Mouse (Mus musculus): ENCODE measurements at regions not wholly inside any gene's neighbourhood (a gene's known extent, or its start where the extent isn't known, plus 50 kb on each side); places are given as distances from the start of the nearest gene placed in this dataset.
A peak's percentile ranks its signal among the peaks of the same experiment; 100 is the strongest.
"Not testable (repeated sequence)": the region's sequence is repeated elsewhere in the genome, so short reads cannot be mapped to it uniquely, and the experiment has no call there.

DNA sequence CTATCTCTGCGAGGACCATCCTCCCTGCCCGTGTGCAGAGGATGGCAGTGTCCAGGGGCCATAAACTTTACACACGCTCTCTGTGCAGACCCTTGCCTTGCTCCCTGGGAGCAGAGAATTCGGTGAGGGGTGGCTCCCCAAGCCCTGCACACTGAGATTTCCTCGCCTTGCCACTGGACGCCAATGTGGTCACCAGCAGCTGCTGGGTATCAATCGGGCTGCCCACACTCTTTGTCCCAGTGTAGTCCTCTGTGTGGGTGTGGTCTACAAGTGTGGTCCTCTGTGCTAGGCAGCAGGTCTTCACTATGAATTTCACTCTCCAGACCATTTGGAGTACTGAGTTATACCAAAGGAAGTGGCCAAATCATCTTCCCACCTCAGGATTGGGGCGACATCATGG, 274.3 kb downstream of the Gadd45g start:
- no peak for DNase-seq
- intact Hi-C loops (cut with DNase I): no loop called here

DNA sequence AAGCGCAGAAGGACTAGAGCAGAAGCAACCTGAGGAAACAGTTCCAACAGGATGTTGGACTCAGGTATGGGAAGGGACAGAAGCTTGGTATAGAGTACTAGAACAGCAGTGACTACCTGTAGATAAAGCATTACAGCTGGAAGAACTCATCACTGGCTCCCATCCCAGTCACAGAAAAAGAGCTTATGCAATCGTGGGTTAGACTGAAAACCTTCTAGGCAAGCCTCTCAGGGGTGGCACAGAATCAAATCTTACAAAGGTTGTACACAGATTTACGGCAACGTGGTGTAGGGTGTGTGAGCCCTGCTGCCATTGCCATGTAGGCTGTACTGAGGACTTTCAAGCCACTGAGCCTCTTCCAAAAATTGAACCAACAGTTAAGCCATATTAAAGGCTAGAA, 278.6 kb downstream of the Gadd45g start:
- DNase-seq: no peak
- intact Hi-C loops (cut with DNase I): no loop called here

DNA sequence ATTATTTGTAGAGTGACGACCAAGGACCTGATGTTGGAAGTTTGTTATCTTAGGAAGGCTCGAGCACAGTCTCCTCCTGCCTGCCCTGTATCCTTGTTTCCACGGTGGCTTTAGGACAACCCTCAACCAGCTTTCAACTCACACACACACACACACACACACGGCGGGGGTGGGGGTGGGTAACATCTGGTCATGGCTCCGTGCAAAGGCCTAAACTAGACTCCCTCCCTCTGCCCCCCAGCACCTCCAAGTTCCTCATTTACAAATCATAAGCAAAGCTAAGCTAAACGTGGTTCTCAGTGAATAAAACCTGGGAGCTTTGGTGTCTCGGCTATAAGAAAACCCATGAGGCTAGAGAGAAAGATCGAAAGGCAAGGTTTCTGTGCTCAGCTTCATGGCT, 281.3 kb downstream of the Gadd45g start:
- no peak for DNase-seq
- intact Hi-C loops (cut with DNase I): no loop called here

DNA sequence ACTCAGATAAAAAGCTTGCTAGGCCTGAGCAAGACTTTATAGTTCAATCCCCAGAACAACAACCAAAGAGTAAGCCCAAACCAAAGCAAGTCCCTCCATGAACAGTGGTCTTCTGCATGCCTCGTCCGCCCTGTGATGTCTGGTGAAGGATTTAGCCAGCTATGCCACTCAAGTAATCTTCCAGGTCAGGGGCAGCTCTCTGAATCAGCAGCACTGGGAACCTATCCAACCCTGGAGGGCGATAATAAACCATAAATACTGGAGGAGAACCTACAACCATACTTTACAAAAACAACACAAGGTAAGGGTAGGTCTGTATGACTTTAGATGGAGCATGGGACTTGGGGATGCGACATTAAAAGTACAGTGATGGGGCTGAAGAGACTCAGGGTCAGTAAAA, 283.0 kb downstream of the Gadd45g start:
- DNase-seq: no peak
- intact Hi-C loops (cut with DNase I): no loop called here

DNA sequence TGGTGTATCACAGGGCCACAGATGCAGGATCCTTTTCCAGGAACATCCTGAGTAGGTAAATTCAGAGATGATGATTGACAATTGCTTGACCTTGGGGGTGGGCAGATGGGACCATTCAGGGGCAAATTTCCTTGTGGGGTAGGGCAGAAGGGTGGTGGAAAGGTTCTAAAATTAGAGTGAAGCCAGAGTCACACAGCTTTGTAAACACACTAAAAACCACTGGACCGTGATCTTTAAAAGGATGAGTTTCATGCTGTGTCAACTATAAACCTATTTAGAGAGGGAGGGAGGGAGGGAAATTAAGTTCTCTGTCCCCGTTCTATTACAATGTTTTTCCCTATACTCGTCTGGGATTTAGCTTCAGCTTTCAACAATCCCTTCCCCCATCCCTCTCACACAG, 286.7 kb downstream of the Gadd45g start:
- intact Hi-C loops (cut with DNase I): no loop called here
- DNase-seq: no peak

DNA sequence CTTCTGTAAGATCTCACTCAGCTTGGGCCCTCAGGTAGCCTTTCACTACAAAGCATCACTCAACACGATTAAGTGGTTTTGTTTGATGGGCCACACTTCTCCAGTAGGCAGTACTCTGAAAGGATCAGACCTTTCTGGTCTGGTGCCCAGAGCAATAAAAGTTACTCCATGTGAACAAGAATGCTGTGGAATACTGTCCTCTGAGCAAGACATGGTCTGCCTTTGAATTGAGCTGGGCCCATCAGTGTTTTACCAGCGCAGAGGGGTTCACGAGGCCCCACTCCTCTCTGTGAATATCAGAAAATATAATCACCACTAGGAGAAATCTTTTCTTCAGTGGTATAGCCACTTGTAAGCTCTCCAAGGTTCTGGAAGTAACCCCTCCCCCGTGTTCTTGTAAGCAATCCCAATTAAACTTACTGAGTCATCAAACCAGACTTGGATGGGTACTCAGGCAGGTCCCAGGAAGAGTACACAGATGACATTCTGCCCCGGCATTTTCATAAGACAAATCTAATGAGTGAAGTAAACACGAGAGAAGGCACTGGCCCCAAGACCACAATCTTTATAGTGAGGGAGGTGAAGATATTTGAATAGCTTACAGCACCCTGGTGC, 292.0 kb downstream of the Gadd45g start:
- intact Hi-C loops (cut with DNase I): loop anchor here (5.0 kb wide), 1 partner anchor 291 kb away; the partner anchor contains the start of gene Gadd45g
- DNase-seq: no peak

DNA sequence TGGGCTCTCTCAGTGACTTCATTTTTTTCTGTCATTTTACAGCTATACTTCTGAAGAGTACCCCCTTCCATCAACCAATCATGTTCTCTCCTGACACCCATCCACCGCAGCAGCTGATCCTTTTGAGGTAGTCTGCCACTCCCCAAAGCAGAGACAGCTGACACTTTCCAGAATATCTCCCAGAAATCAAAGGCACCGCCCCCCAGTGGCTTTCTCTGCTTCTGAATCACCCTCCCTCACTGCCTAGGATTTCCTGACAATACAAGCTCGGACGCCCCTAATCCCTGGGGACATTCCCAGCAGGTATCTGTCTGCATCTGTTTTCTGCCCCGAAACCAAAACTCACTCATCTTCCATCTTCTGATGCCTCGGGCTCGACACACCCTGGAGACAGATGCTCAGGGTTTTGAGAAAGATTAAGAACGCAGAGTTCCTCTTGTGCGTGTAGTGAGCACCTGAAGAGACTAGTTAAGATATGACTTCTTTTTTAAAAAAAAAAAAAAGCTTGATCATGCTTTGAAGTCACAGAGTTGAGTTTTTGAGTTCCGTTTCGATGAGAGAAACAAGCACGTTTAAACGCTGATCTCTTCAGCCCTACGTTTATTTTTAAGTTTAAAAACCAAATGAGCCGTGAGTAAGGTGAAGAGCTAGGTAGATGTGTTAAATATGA, 292.8 kb downstream of the Gadd45g start:
- intact Hi-C loops (cut with DNase I): loop anchor here (5.0 kb wide), 1 partner anchor 292 kb away; the partner anchor contains the start of gene Gadd45g
- no peak for DNase-seq

DNA sequence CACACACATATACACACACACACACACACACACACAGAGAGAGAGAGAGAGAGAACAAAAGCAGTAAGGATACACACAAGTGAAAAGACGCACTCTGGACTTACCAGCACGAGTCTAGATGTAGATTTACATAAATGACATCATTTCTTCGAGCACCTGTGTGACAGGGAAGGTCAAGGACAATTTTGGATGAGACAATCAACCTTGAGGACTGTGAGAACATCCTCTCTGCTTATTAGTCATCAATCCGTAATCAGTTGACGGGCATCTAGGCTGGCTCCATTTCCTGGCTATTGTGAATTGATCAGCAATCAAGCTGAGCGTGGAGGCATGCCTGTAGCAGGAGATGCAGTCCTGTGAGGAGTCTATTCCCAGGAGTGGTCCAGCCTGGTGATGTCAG, 293.7 kb downstream of the Gadd45g start:
- no peak for DNase-seq
- intact Hi-C loops (cut with DNase I): no loop called here

DNA sequence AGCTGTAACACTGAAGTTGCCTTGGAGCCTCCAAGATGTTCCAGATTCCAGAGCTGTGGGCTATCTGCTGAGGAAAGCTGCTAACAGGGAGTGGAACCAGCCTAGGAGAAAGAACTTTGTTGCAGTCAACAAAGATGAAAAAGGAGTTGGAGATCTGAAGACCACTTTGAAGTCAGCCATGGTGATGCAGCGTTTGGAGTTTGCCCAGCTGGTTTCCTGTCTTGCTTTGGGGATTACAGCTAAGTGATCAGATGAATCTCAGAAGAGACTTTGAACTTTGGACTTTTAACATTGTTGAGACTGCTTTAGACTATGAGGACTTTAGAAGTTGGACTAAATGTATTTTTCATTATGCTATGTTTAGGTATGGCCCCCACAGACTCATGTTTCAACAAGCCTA, 297.6 kb downstream of the Gadd45g start:
- DNase-seq; intact Hi-C loops (cut with DNase I): not testable (repeated sequence)

DNA sequence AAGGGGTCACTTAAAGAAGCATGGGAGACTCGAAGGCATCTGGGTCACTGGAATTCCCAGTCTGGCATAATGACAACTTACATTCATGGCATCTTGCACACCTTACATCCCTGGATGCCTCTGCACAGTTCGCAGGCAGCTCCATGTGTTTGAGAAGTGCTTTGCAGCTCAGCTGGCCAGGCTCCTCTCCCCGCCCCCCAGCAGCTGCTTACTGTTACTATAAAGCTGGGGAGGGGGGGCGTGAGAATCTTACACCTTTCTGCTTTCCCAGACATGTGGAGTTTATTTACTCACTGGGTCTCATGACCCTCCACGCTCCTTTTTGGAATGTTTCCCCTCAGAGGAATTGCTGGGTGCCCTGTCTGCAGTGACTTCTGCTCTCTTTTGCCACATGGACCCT, 299.4 kb downstream of the Gadd45g start:
- intact Hi-C loops (cut with DNase I): no loop called here

DNA sequence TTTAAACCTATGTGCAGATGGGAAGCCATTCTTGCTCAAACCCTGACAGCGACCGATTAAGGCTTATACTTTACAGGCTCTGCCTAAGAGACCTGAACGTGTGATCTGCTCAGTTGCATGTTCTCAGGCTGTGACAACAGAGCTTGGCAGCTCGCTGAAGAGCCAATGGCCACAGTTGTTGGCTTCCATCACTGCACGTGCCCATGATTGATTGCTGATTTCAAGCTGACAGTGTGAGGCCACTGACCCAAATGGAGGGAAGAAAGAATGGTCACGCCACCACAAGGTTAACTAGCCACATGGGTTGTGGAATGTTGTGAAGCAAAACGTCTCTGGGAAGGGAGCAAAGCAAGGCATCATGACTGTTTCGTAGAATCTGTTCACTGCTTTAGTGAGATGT, 303.8 kb downstream of the Gadd45g start:
- intact Hi-C loops (cut with DNase I): no loop called here
- DNase-seq: no peak

More for the DNA sequence above, 299.4 kb downstream of the Gadd45g start:
- no peak for DNase-seq

DNA sequence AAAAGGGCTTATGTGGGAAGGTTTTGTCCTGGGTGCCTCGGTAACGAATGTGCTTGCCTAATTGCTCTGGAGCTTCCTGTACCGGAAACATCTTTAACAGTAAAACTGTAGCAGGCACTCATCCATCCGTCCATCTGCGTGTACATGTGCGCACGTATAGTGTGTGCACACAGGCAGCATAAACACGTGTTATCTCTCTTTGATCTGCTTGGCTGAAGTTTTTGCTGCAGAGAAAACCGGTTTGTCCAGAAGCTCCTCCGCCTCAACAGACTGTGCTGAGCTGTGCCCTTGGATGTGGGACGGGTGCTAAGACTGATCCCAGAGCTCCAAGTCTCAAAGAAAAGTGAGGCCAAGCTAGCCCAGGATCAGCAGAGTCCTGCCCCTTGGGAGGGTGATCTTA, 305.3 kb downstream of the Gadd45g start:
- DNase-seq: no peak
- intact Hi-C loops (cut with DNase I): no loop called here

DNA sequence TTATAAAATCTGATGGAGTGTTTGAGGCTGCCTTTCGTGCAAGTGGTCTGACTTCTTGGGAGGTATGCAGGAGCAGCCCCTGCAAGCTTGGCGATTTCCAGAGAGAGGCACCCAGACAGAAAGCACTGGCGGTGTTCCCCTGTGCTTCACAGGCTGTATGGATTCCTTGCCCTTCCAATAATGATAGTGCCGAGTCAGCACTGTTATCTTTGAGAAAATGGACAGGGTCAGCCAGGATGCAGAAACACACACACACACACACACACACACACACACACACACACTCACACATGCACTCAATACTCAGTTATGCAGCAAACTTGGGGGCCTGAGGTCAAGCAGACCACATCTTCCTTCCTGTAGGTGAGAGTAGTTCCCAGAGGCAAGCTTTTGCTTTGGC, 305.7 kb downstream of the Gadd45g start:
- intact Hi-C loops (cut with DNase I): no loop called here
- no peak for DNase-seq

DNA sequence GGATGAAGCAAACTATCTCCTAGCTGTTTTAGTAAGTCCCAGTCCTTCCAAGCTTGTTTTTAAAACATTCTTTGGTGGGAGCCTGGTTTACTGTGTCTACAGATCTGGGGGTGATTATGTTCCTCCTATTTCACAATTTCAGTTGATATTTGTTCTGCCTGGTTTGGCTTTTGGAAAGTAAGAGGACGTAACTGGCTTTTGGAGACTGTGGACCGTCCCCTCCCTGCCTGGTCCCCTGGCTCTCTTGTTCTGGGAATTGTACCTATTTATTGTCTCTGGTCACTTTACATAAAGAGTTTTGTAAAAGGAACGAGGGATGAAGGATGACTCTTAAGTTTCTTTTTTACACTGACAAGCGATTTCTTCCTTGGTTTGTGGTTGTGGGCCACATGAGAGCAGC, 306.6 kb downstream of the Gadd45g start:
- intact Hi-C loops (cut with DNase I): no loop called here
- no peak for DNase-seq

DNA sequence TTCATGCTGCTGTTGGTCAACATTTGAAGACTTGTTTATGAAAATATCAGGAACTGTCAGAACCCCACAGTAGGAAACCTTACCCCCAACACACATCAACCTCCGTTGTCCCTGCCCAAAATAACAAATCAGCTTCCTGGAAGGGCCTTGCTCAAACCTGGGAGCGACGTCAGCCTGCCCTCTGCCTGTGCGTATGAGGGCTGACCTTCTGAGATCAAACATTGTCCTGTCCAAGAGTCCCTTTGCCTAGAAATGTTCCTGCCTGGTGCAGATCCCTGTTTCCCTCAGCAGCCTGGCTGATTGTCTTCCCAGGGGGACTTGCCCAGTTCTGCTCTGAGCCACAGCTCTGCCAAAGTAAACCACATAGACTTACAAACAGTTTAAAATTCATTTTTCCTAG, 307.1 kb downstream of the Gadd45g start:
- intact Hi-C loops (cut with DNase I): no loop called here
- peak; percentile 10 to 12 for DNase-seq

DNA sequence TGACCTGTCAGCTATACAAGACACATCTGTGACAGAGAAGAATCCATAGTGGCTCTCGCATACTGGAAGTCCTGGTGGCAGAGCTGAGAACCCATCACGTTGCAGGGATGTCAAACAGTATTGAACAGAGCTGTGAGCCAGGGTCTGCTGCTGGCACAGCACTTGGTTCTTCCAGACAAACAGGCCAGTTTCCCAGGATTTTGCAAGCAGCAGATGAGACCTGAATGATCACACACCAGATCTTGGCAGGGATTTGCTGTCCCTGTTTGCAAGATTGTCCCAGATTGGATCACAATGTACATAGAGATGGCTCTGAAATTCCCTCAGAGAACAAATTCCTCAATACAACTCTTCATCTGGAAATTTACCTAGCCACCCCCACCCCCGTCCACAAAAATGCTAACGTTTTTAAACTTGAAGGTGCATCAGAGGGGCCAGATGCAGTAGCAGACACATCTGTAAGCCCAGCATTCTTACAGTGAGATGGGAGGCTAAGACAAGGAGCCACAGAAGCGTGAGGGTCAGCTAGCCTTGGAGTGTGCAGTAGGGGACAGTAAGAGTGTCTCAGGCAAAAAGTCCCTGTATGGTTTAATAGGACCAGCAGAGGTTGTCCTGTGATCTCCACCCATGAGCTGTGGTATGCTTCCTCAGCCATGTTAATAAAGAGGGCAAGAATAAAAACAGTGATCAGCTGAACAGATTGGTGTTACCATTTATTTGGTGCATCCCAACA, 307.8 kb downstream of the Gadd45g start:
- intact Hi-C loops (cut with DNase I): no loop called here
- DNase-seq: no peak

DNA sequence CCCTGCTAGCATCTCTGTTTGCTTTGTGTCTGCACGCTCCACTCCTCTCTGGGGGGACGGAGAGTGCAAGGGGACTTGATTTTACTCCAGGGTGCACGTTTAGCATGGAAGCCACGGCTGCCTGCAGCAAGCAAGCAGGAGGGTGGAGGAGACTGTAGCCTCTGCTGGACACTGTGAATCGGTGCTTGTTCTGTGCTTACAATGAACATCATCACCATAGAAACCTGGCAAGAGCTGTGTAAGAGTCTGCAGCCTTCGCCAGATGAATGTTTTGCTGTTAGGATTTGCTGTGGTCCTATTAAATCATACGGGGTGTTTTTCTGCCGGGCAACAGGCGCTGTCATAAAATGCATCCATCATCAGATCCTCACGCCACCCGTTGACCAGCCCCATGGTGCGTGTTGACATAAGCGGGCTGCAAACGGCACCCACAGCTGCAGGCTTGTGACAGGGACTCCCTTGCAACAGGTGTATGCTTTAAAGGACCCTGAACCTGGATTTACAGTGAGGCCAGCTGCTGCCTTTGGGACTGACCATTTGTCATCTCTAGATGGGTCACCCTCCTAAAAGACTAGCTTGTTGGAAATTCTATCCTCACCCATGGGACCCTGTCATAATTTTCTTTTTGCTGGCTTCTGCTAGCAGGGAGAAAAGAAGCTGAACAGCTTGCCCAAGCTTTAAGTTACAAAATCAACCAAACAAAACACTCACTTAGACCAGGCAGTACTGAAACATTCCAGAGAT, 308.5 kb downstream of the Gadd45g start:
- intact Hi-C loops (cut with DNase I): no loop called here
- DNase-seq: peak; percentile 4 to 6

DNA sequence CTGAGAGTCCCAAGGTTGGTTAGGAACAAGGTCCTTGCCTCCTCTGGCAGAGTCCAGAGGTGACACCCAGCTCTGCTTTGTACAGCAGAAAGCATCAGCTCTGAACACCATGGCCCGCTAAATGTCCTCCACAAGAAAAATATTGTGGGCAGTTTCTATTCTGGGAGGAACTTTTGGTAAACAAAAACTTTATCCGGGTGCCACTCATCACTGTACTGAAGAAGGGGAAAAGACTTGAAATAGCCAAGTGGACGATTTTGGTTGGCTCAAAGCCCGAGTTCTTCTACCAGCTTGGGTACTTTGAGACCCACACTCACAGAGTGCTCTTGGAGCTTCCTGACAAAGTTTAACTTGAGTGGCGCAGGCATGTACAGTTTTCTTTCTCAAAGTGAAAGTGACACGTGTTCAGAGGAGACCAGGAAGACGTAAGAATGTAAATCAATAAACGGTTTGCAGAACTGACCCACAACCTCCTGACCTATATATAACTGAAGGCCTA, 309.2 kb downstream of the Gadd45g start:
- intact Hi-C loops (cut with DNase I): no loop called here
- no peak for DNase-seq

DNA sequence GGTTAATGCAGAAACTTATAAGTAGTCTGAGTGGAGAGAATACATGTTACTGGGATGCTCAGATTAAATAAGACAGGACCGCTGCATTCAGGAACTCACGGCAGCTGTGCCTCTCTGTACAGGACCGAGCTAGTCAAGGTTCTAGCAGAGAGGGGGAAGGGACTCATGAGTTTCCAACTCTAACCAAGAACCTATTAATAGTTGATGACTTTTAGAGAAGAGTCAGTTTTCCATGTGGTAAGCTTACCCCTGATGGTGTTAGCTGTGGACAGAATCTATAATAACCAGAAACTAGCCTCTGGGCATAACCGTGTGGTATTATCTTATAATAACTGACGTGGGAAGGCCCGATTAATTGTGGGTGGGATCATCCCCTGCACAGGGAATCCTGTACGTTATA, 316.2 kb downstream of the Gadd45g start:
- DNase-seq: no peak
- intact Hi-C loops (cut with DNase I): no loop called here

DNA sequence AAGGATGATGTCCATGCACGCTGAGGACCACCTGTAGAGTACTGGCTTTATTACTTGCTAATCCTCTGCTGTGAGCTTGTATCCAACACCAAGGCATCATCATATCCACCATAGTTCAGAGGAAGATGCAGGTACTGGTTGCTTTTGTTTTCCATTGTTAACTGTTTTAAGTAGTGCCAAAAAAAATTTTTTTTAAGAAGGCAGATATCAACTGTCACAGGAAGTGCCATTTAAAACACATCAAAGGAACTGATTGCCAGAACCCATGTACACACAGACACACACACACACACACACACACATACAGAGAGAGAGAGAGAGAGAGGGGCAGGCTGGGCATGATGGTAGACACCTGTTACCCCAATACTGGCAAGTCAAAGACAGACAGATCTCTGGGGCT, 319.1 kb downstream of the Gadd45g start:
- intact Hi-C loops (cut with DNase I): no loop called here
- DNase-seq: no peak

DNA sequence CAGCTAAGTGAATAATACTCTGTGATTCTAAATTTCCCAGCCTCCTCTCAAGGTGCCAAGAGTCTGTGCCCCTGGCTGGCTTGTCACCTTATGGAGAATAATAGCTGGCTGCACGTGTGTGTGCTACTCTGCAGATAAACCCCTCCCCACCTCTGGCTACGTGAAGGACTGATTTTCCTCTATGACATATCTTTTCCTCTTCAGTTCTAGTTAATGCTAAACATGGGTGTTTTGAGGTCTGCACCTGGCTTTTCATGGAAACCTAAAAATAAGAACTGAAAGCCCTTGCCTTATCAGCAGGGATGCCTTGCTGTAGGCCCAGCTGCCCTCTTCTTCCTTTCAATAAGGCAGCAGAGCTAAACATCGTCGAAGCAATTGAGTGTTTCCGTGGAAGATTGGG, 321.5 kb downstream of the Gadd45g start:
- intact Hi-C loops (cut with DNase I): loop anchor here (1.0 kb wide), 1 partner anchor 104 kb away; no protein-coding TSS in a partner anchor
- DNase-seq: no peak
